Mouse (Mus musculus) small intestine, adult 2 months (tissue): ENCODE measurements at regions not wholly inside any gene's neighbourhood (a gene's known extent, or its start where the extent isn't known, plus 50 kb on each side); places are given as distances from the start of the nearest gene placed in this dataset.

Experiments
- CTCF ChIP-seq: fragments of 200-500 bp; IDR thresholded peaks from 2 replicates; pipeline ENCODE4 v1.5.1; 2012; ENCODE audit warnings: low read depth, mild to moderate bottlenecking, control low read depth, inconsistent platforms, low read length, moderate library complexity, mixed read lengths; ENCODE audit not compliant: insufficient replicate concordance, insufficient read length; ENCODE audit errors: extremely low read depth
- POLR2A ChIP-seq: fragments of 200-500 bp; IDR thresholded peaks from 2 replicates; pipeline ENCODE4 v1.6.1; 2012; ENCODE audit warnings: low read depth, mild to moderate bottlenecking, control low read depth, inconsistent platforms, low read length, moderate library complexity

DNA sequence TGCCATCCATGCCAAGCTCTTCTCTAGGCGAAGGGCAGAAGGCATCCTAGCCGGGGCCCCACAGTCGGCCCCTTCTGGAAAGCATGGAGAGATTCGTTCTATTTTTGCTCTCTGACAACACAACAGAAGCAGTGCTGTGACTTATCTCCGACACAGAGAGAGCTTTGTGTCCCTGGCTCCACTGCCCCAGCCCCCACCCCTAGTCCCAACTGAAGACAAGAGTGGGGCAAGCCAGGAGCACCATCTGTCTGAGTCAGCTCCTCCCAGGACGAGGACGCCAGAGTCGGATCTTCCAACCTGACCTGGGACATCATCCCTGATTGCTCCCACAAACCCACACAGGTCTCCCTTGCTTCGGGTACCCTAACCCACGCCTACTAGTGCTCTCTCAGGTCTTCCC lies 71.9 kb upstream of the Otos start:
- no peak for TF ChIP-seq CTCF
- no peak for TF ChIP-seq POLR2A
